Mouse (Mus musculus) heart, adult 2 months (tissue): ENCODE results near the gene 4931406P16Rik.

ENCODE experiments used
- CTCF ChIP-seq: fragments of 200-600 bp; IDR thresholded peaks from 2 replicates; pipeline ENCODE4 v1.8.1; 2022; ENCODE audit warnings: antibody characterized with exemption, mild to moderate bottlenecking, moderate library complexity
- POLR2A ChIP-seq: fragments of 200-500 bp; IDR thresholded peaks from 2 replicates; pipeline ENCODE4 v1.6.1; 2011; ENCODE audit warnings: mild to moderate bottlenecking, low read depth, low read length, control low read depth; ENCODE audit not compliant: insufficient read depth

DNA sequence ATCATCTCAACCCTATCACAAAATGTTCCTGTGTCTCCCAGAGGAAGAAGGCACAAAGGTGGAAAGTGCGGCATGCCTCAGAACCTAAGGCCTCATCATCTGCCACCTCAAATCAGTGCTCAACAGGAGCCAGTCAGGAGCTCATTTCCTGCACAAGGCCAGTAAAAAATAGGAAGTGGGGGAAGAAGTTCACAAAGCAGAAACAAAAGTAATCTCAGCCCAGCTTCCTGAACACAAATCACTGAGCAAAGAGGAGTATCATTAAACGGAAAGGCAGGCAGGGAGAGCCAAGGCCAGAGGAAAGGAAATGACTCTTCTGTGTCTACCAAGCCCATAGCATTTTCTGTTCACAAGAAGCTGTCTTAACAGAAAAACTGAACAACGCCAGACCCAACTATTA, 11.4 kb downstream of the 4931406P16Rik start:
- TF ChIP-seq CTCF: no peak
- TF ChIP-seq POLR2A: peak; percentile 57; the same call in 1 of the 2 replicates
